Mouse (Mus musculus) bone marrow macrophage, adult 2 months (primary cell): Measurements from ENCODE around the gene Cnn2.

Experiments
- CTCF ChIP-seq: IDR thresholded peaks from 2 replicates; pipeline ENCODE4 v1.5.1; 2012; ENCODE audit warnings: low read depth, mild to moderate bottlenecking, low read length, moderate library complexity
- POLR2A ChIP-seq: IDR thresholded peaks from 2 replicates; pipeline ENCODE4 v1.6.1; 2012; ENCODE audit warnings: mild to moderate bottlenecking, low read depth, low read length, borderline replicate concordance

GRCm38 (mm10) chr10:79943471-79943901 lies 44.9 kb upstream of the Cnn2 start:
- no peak for TF ChIP-seq CTCF
- no peak for TF ChIP-seq POLR2A
